Comparison of ENCODE assay signal across 8 mouse cellular contexts in the genomic region with DNA sequence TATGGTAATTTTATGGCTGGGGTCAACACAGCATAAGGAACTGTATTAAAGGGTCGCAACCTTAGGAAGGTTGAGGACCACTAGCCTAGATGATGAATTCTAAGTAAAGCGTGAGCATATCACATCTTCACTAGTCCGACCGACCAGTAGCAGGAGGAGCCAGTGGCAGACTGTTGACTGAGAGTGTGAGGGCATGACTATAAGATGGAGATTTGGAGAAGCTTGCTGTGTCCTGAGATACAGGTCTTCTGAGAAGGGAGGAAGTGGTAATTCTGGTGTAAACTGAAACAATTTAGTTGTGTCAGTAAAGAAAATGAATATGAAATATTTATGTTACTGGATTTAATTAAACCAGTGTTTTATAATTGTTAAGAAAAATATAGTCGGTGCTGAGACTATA.
ATAC-seq and TF ChIP-seq lines count a peak whose summit lies in the region.
"Had no signal": no experiment of that assay in that cellular context is flagged by ENCODE, and none has a peak within 500 bp of the region (broad histone marks: within the 10 kb centered on the region; RNA-seq: fewer than 3 reads in every experiment).

No protein-coding gene starts in this region.

- H3K4me1 ChIP-seq in intestine, postnatal 0 days (replicated peaks; ENCODE audit: control insufficient read depth, insufficient read depth, low read length), result no peaks in the 10 kb centered on the region

- H3K9me3 ChIP-seq in intestine, postnatal 0 days (ENCODE audit: control insufficient read depth), result no peaks in the 10 kb centered on the region
- H3K9me3 ChIP-seq: G1E had no signal

- TF ChIP-seq CTCF in intestine, postnatal 0 days (IDR thresholded peaks at IDR 0.05; ENCODE audit: low read depth), result no peak

- no peak overlapping the region for H3K9ac ChIP-seq in intestine, postnatal 0 days (ENCODE audit: low read depth, low read length)

- H3K4me3 ChIP-seq in intestine, postnatal 0 days (ENCODE audit: low read depth, low read length), result no peak overlapping the region

- H3K4me2 ChIP-seq in intestine, postnatal 0 days (replicated peaks; ENCODE audit: low read depth), result no peak overlapping the region

- 87% methylated on average over 5 of the region's 5 CpGs for WGBS in intestine, postnatal 0 days

- ATAC-seq in hematopoietic stem cell, adult 5-6 weeks (replicated peaks in 1 of 2; ENCODE audit: insufficient read depth in 1 of 2, low FRiP score in 2 of 2, low TSS enrichment in 1 of 2, low read depth in 1 of 2, poor library complexity in 2 of 2, severe bottlenecking in 2 of 2), result peak; percentile 32 to 55; a peak in 2 of 4 replicates
- ATAC-seq in megakaryocyte progenitor cell, adult 5-6 weeks (replicated peaks; ENCODE audit: poor library complexity), result peak; percentile 51
- no peak for ATAC-seq in activated CD4-positive, CD25-positive, alpha-beta regulatory T cell, adult 4 months
- no peak for ATAC-seq in intestine, postnatal 0 days
- ATAC-seq: CD4-positive, CD25-positive, alpha-beta regulatory T cell, adult 4 months; Patski had no signal

- no peaks in the 10 kb centered on the region for H3K36me3 ChIP-seq in intestine, postnatal 0 days (ENCODE audit: control insufficient read depth, insufficient read depth)
- H3K36me3 ChIP-seq: G1E had no signal

- H3K27ac ChIP-seq in intestine, postnatal 0 days (ENCODE audit: low read depth, low read length), result no peak overlapping the region

- no peaks in the 10 kb centered on the region for H3K27me3 ChIP-seq in intestine, postnatal 0 days (replicated peaks; ENCODE audit: control insufficient read depth, insufficient read depth, low read length)
- H3K27me3 ChIP-seq: CH12.LX, Patski had no signal

Comparison
In these comparisons a context has a peak if more than half of its experiments do, and no peak if none do; other contexts are left out.
1. ATAC-seq: peak in hematopoietic stem cell, adult 5-6 weeks (2 of 2) and megakaryocyte progenitor cell, adult 5-6 weeks (single experiment); none in activated CD4-positive, CD25-positive, alpha-beta regulatory T cell, adult 4 months (single experiment) and intestine, postnatal 0 days (single experiment).